Mouse (Mus musculus): Measurements from ENCODE around the gene Carm1.

DNA sequence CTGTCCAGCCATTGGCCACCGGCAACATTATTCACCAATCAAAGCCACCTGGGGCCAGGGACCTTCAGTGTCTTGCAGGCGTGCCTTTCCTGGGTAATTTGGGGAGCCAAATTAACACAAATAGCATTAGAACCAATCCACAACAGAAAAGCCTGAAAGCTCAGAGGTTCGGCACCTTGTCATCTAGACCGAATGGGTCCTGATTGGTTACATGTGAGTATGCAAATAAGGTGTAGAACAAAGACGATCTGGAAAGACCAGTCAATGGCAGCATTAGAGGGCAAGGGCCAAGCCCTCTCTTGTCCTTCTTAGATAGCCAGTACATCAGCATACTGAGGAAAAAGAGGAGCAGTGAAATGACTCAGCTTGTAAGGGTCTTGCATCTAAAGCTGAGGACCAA, 59.2 kb downstream of the Carm1 start:
- no peak for TF ChIP-seq MAX (IDR thresholded peaks at IDR 0.05; ENCODE audit: low read depth)
- no peak for TF ChIP-seq POLR2A (IDR thresholded peaks at IDR 0.05; ENCODE audit: insufficient read length, low read depth)
- no peak for TF ChIP-seq USF1 (IDR thresholded peaks at IDR 0.05; ENCODE audit: low read depth)
- TF ChIP-seq SRF (IDR thresholded peaks at IDR 0.05; ENCODE audit: control insufficient read depth, insufficient read length, low read depth), result no peak
